Mouse (Mus musculus) embryonic facial prominence, embryonic 10.5 days (tissue): ENCODE measurements around the gene Fam3c. TPM values are rescaled to one million over a fixed set of nuclear protein-coding genes. Genes with fewer than 3 reads are reported as not detected.

Source experiments
- DNase-seq: peaks from one replicate; pipeline ENCODE4 v3.0.0-alpha.2; 2017; ENCODE audit warnings: low spot score
- H3K27ac ChIP-seq: fragments of 300-500 bp; sonication (generic); replicated peaks from 2 replicates; pipeline ENCODE4 v1.5.1; 2016; ENCODE audit warnings: mild to moderate bottlenecking
- H3K27me3 ChIP-seq: fragments of 300-500 bp; sonication (generic); replicated peaks from 2 replicates; pipeline ENCODE4 v1.6.1; 2016; ENCODE audit warnings: low read depth, mild to moderate bottlenecking; ENCODE audit not compliant: poor library complexity, severe bottlenecking
- H3K36me3 ChIP-seq: fragments of 300-500 bp; sonication (generic); replicated peaks from 2 replicates; pipeline ENCODE4 v1.6.1; 2016; ENCODE audit warnings: mild to moderate bottlenecking, moderate library complexity
- H3K4me1 ChIP-seq: fragments of 300-500 bp; sonication (generic); 2 replicates; pipeline ENCODE4 v1.6.1; 2016
- H3K4me3 ChIP-seq: fragments of 300-500 bp; sonication (generic); 2 replicates; pipeline ENCODE4 v1.5.1; 2016; ENCODE audit warnings: mild to moderate bottlenecking, moderate library complexity
- H3K9me3 ChIP-seq: fragments of 300-500 bp; sonication (generic); 2 replicates; pipeline ENCODE4 v1.6.1; 2016; ENCODE audit warnings: mild to moderate bottlenecking
- WGBS: fragments of 180-500 bp; shearing (Covaris S2); methylation state at CpG from one replicate; pipeline ENCODE4 v1.1.7; 2016; 5-methylcytosine and 5-hydroxymethylcytosine counted together
- polyA plus RNA-seq: library from polyadenylated mRNA; unstranded; fragments of >200 nt; fragmentation: Nextera tagmentation; extraction: Ambion mirVana; gene quantifications from 2 replicates; pipeline ENCODE4 v1.2.1, GENCODE M21; 2016

Gene Fam3c
- polyA plus RNA-seq, 1 experiment from 2014 or later = 37.2 TPM

- H3K4me1 ChIP-seq = peaks cover 58% of the 10 kb centered on the region
- H3K36me3 ChIP-seq = no peaks in the 10 kb centered on the region
- no peaks in the 10 kb centered on the region for H3K9me3 ChIP-seq
- no peak overlapping the region for H3K27ac ChIP-seq
- no peak overlapping the region for H3K4me3 ChIP-seq
- H3K27me3 ChIP-seq = no peaks in the 10 kb centered on the region
- no peak for DNase-seq
- WGBS = 93% methylated on average over 11 of the region's 11 CpGs
These were observed 6.4 kb downstream of the Fam3c start for GRCm38 (mm10) chr6:22349531-22350238.

GRCm38 (mm10) chr6:22348975-22349374 is 7.1 kb downstream of the Fam3c start:
- Histone ChIP-seq H3K4me1 (peaks cover 58% of the 10 kb centered on the region), H3K36me3 (no peaks in the 10 kb centered on the region), H3K27ac (no peak overlapping the region), H3K27me3 (no peaks in the 10 kb centered on the region), H3K4me3 (no peak overlapping the region), H3K9me3 (no peaks in the 10 kb centered on the region)
- DNase-seq = no peak
- 91% methylated on average over 3 of the region's 3 CpGs for WGBS

- H3K4me1 ChIP-seq = peaks cover 51% of the 10 kb centered on the region
These were observed 7.9 kb downstream of the Fam3c start for GRCm38 (mm10) chr6:22348130-22348529.

GRCm38 (mm10) chr6:22347132-22347902 is 8.7 kb downstream of the Fam3c start:
- H3K36me3 ChIP-seq = no peaks in the 10 kb centered on the region
- H3K4me1 ChIP-seq = peaks cover 43% of the 10 kb centered on the region
- 67% methylated on average over 8 of the region's 8 CpGs for WGBS
- H3K9me3 ChIP-seq = no peaks in the 10 kb centered on the region
- no peaks in the 10 kb centered on the region for H3K27me3 ChIP-seq
- no peak overlapping the region for H3K4me3 ChIP-seq
- H3K27ac ChIP-seq = 0 out of 2 replicates have a peak overlapping the region, but pooled peaks have one; percentile 35
- no peak for DNase-seq

More at GRCm38 (mm10) chr6:22348130-22348529, 7.9 kb downstream of the Fam3c start:
- no peaks in the 10 kb centered on the region for H3K27me3 ChIP-seq
- H3K36me3 ChIP-seq = no peaks in the 10 kb centered on the region
- no peak overlapping the region for H3K27ac ChIP-seq
- H3K4me3 ChIP-seq = no peak overlapping the region
- no peaks in the 10 kb centered on the region for H3K9me3 ChIP-seq
- no peak for DNase-seq
- 80% methylated on average over 4 of the region's 4 CpGs for whole genome bisulfite sequencing

- Histone ChIP-seq H3K9me3 (no peaks in the 10 kb centered on the region), H3K27ac (no peak overlapping the region), H3K36me3 (peaks cover 17% of the 10 kb centered on the region), H3K4me3 (no peak overlapping the region), H3K4me1 (peaks cover 42% of the 10 kb centered on the region), H3K27me3 (no peaks in the 10 kb centered on the region)
- no peak for DNase-seq
- 40% methylated on average over 6 of the region's 6 CpGs for WGBS
These were observed 11.6 kb downstream of the Fam3c start for GRCm38 (mm10) chr6:22344443-22344842.

GRCm38 (mm10) chr6:22343706-22344105 is 12.3 kb downstream of the Fam3c start:
- Histone ChIP-seq H3K27ac (no peak overlapping the region), H3K36me3 (peaks cover 24% of the 10 kb centered on the region), H3K27me3 (no peaks in the 10 kb centered on the region), H3K4me3 (no peak overlapping the region), H3K4me1 (peaks cover 42% of the 10 kb centered on the region), H3K9me3 (no peaks in the 10 kb centered on the region)
- DNase-seq = no peak
- WGBS = 92% methylated on average over 6 of the region's 6 CpGs

GRCm38 (mm10) chr6:22343292-22343691 is 12.8 kb downstream of the Fam3c start:
- no peak overlapping the region for H3K4me3 ChIP-seq
- no peak for DNase-seq
- WGBS = 90% methylated on average over 3 of the region's 3 CpGs

GRCm38 (mm10) chr6:22340779-22341178 is 15.3 kb downstream of the Fam3c start:
- 95% methylated on average over 14 of the region's 14 CpGs for WGBS
- H3K36me3 ChIP-seq = peaks cover 45% of the 10 kb centered on the region

More at GRCm38 (mm10) chr6:22343292-22343691, 12.8 kb downstream of the Fam3c start:
- peaks cover 42% of the 10 kb centered on the region for H3K4me1 ChIP-seq
- no peaks in the 10 kb centered on the region for H3K27me3 ChIP-seq
- peaks cover 28% of the 10 kb centered on the region for H3K36me3 ChIP-seq
- no peak overlapping the region for H3K27ac ChIP-seq
- H3K9me3 ChIP-seq = no peaks in the 10 kb centered on the region

GRCm38 (mm10) chr6:22339763-22340542 is 16.1 kb downstream of the Fam3c start:
- WGBS = 94% methylated on average over 15 of the region's 15 CpGs
- Histone ChIP-seq H3K4me3 (no peak overlapping the region), H3K9me3 (no peaks in the 10 kb centered on the region), H3K36me3 (peaks cover 45% of the 10 kb centered on the region), H3K27me3 (no peaks in the 10 kb centered on the region), H3K27ac (no peak overlapping the region), H3K4me1 (peaks cover 11% of the 10 kb centered on the region)
- no peak for DNase-seq

More at GRCm38 (mm10) chr6:22340779-22341178, 15.3 kb downstream of the Fam3c start:
- Histone ChIP-seq H3K4me1 (peaks cover 18% of the 10 kb centered on the region), H3K27me3 (no peaks in the 10 kb centered on the region), H3K9me3 (no peaks in the 10 kb centered on the region), H3K27ac (no peak overlapping the region), H3K4me3 (no peak overlapping the region)
- DNase-seq = no peak

- 92% methylated on average over 2 of the region's 2 CpGs for WGBS
- H3K36me3 ChIP-seq = peaks cover 24% of the 10 kb centered on the region
- H3K27ac ChIP-seq = no peak overlapping the region
- no peaks in the 10 kb centered on the region for H3K9me3 ChIP-seq
- H3K4me1 ChIP-seq = no peaks in the 10 kb centered on the region
- no peak for DNase-seq
- H3K27me3 ChIP-seq = no peaks in the 10 kb centered on the region
- no peak overlapping the region for H3K4me3 ChIP-seq
These were observed 23.5 kb downstream of the Fam3c start for GRCm38 (mm10) chr6:22332548-22332947.

- Histone ChIP-seq H3K36me3 (peaks cover 19% of the 10 kb centered on the region), H3K27me3 (no peaks in the 10 kb centered on the region), H3K4me3 (no peak overlapping the region), H3K9me3 (no peaks in the 10 kb centered on the region), H3K4me1 (no peaks in the 10 kb centered on the region), H3K27ac (no peak overlapping the region)
- 89% methylated on average over 13 of the region's 13 CpGs for WGBS
- no peak for DNase-seq
These were observed 25.7 kb downstream of the Fam3c start for GRCm38 (mm10) chr6:22330169-22330960.

- peaks cover 25% of the 10 kb centered on the region for H3K36me3 ChIP-seq
- WGBS = 67% methylated on average over 8 of the region's 8 CpGs
These were observed 28.1 kb downstream of the Fam3c start for GRCm38 (mm10) chr6:22327931-22328330.

More at GRCm38 (mm10) chr6:22327931-22328330, 28.1 kb downstream of the Fam3c start:
- Histone ChIP-seq H3K4me1 (no peaks in the 10 kb centered on the region), H3K27ac (no peak overlapping the region), H3K4me3 (no peak overlapping the region), H3K9me3 (no peaks in the 10 kb centered on the region), H3K27me3 (no peaks in the 10 kb centered on the region)
- no peak for DNase-seq
